Mouse (Mus musculus) forebrain, embryonic 13.5 days (tissue): ENCODE data around the gene Spock1. TPM values are rescaled to one million over a fixed set of nuclear protein-coding genes. Genes with fewer than 3 reads are reported as not detected.
A peak's percentile ranks its signal among the peaks of the same experiment; 100 is the strongest.

Experiments used
- ATAC-seq: fragments of 200-750 bp; cut with Nextera tagmentation; 2 replicates; pipeline ENCODE4 v1.8.0; 2017
- H3K27ac ChIP-seq: fragments of 300-500 bp; sonication (generic); 2 replicates; pipeline ENCODE4 v1.5.1; 2015; ENCODE audit warnings: inconsistent platforms, mild to moderate bottlenecking, moderate library complexity
- H3K27me3 ChIP-seq: fragments of 300-500 bp; sonication (generic); 2 replicates; pipeline ENCODE4 v1.6.1; 2015; ENCODE audit warnings: mild to moderate bottlenecking, inconsistent platforms
- H3K36me3 ChIP-seq: fragments of 300-500 bp; sonication (generic); 2 replicates; pipeline ENCODE4 v1.6.1; 2015; ENCODE audit warnings: mild to moderate bottlenecking, inconsistent platforms; ENCODE audit not compliant: poor library complexity, severe bottlenecking
- H3K4me1 ChIP-seq: fragments of 300-500 bp; sonication (generic); 2 replicates; pipeline ENCODE4 v1.6.1; 2015; ENCODE audit warnings: inconsistent platforms
- H3K4me2 ChIP-seq: fragments of 300-500 bp; sonication (generic); 2 replicates; pipeline ENCODE4 v1.6.1; 2015; ENCODE audit warnings: inconsistent platforms, mild to moderate bottlenecking, moderate library complexity
- H3K4me3 ChIP-seq: fragments of 300-500 bp; sonication (generic); 2 replicates; pipeline ENCODE4 v1.5.1; 2015; ENCODE audit warnings: mild to moderate bottlenecking, inconsistent platforms
- H3K9ac ChIP-seq: fragments of 300-500 bp; sonication (generic); 2 replicates; pipeline ENCODE4 v1.6.1; 2015; ENCODE audit warnings: mild to moderate bottlenecking, inconsistent platforms
- H3K9me3 ChIP-seq: fragments of 300-500 bp; sonication (generic); replicated peaks from 2 replicates; pipeline ENCODE4 v1.6.1; 2016; ENCODE audit warnings: inconsistent platforms
- WGBS: fragments of 180-500 bp; shearing (Covaris S2); methylation state at CpG from one replicate; pipeline ENCODE4 v1.1.7; 2015; 5-methylcytosine and 5-hydroxymethylcytosine counted together
- polyA plus RNA-seq: library from polyadenylated mRNA; unstranded; fragments of >200 nt; fragmentation: Nextera tagmentation; extraction: Ambion mirVana; gene quantifications from 2 replicates; pipeline ENCODE4 v1.2.1, GENCODE M21; 2015

The Spock1 gene
- polyA plus RNA-seq, 1 experiment from 2014 or later, result 13.2 TPM

DNA sequence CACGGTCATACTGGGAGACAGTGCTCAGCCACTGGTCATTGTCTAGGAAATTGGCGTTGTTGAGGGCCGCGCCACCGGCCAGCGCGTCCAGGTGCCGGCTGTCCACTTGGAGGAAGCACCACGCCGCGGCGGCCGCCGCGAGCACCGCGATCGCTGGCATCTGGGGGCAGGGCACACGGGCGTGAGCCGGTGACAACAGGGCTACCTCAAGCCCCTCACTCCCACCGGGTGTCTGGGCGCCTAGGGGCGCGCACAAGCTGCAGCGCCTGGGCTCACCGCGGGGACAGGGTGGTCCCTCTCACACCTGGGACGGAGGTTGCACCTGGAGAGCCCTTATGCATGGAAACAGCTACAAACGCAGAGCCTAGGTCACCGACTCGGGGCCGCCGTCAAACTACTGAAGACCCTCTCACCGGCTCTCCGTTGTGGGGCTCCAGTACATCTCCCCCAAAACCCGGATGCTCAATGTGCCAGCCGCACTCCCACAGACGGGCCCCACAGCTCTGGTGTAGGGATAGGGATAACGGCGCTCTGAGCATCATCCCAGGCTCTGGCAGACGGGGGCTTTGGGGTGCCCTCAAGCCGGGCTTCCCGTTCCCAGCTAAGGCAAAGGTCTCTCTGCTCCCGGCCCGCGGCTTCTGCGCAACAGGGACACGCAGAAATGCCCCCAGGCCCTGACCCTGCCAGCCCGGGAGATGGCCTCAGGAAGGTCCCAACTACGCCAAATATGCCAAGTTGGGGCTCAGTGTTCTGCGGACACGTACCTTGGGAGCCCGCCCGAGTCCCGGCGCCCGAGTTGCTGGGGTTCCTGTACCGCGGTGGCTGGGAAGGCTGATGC lies 485 bp downstream of the Spock1 start:
- H3K27ac ChIP-seq, result no peak overlapping the region
- ATAC-seq, result peak; percentile 87
- under 1% methylated on average over 60 of the region's 60 CpGs for WGBS
- peak overlapping the region; percentile 96 for H3K4me2 ChIP-seq
- H3K9ac ChIP-seq, result peak overlapping the region; percentile 73
- peak overlapping the region; percentile 58 for H3K4me3 ChIP-seq
- H3K9me3 ChIP-seq, result no peaks in the 10 kb centered on the region
- peaks cover 22% of the 10 kb centered on the region for H3K27me3 ChIP-seq
- no peaks in the 10 kb centered on the region for H3K36me3 ChIP-seq
- peaks cover 5% of the 10 kb centered on the region for H3K4me1 ChIP-seq

DNA sequence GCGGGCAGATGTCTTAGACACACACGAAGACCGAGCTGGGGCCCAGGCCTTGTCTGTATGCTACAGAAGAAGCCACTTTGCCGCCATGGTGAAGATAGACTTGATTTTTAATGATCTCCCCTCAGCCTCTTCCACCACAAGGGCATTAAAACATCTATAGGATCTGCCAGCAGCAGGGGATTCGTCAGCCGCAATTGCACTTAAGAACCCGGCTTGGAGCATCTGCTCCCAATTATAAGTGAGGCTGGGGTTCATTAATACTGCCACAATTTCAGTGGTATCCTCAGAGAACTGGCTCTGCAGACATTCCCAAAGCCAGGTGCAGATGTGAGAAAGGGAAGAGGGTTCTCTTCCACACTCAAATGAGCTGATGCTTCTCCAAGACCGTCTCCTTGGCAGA lies 13.5 kb downstream of the Spock1 start:
- H3K9ac ChIP-seq, result no peak overlapping the region
- no peak overlapping the region for H3K4me2 ChIP-seq
- no peaks in the 10 kb centered on the region for H3K27me3 ChIP-seq
- no peaks in the 10 kb centered on the region for H3K9me3 ChIP-seq
- H3K36me3 ChIP-seq, result no peaks in the 10 kb centered on the region
- 77% methylated on average over 8 of the region's 8 CpGs for WGBS
- no peak overlapping the region for H3K27ac ChIP-seq
- no peak overlapping the region for H3K4me3 ChIP-seq
- H3K4me1 ChIP-seq, result peaks cover 3% of the 10 kb centered on the region
- no peak for ATAC-seq

DNA sequence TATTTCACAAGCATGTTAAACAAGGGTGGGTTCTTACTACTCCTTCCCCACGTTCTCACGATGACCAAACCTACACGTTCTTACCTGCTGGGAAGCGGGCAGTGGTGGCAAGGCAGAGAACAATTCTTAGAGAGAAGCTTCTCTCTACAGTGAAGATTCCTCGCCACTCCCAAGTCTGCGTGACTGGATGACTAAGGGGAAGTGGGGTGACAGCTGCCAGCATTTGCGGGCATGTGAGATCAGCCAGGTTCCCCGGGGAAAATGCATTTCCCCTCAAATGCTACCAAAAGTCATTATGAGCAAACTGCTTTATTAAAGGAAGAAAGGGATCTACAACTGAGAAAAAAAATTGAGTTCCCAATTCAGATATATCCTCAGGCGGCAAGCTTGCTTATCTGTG lies 18.4 kb downstream of the Spock1 start:
- no peaks in the 10 kb centered on the region for H3K9me3 ChIP-seq
- WGBS, result 64% methylated on average over 9 of the region's 9 CpGs
- peaks cover 11% of the 10 kb centered on the region for H3K4me1 ChIP-seq
- H3K36me3 ChIP-seq, result no peaks in the 10 kb centered on the region
- no peak overlapping the region for H3K4me2 ChIP-seq
- ATAC-seq, result no peak
- H3K27ac ChIP-seq, result no peak overlapping the region
- H3K9ac ChIP-seq, result no peak overlapping the region
- H3K4me3 ChIP-seq, result no peak overlapping the region
- H3K27me3 ChIP-seq, result no peaks in the 10 kb centered on the region

DNA sequence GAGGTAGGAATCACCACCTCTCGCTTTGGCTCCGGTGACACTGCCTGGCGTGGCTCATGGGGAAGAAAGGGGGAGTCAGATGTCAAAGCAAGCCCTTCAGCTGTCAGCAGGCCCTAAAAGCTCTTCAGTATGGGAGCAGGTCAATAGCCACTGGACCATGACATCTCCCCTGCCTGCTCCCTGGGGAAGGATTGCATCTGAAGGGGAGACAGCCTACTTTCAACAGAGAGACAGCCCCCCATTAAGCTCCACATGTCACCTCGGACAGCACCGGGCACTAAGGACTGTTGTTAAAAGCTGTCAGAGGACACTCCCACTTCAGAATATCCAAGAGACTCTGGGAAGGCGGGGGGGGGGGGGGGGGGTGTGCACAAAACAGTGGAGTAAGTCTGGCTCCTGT lies 19.1 kb downstream of the Spock1 start:
- 10% methylated on average over 6 of the region's 6 CpGs for WGBS
- ATAC-seq, result no peak
- Histone ChIP-seq H3K4me1 (peaks cover 11% of the 10 kb centered on the region), H3K9me3 (no peaks in the 10 kb centered on the region), H3K27ac (no peak overlapping the region), H3K27me3 (no peaks in the 10 kb centered on the region), H3K9ac (no peak overlapping the region), H3K4me2 (no peak overlapping the region), H3K4me3 (no peak overlapping the region), H3K36me3 (no peaks in the 10 kb centered on the region)

DNA sequence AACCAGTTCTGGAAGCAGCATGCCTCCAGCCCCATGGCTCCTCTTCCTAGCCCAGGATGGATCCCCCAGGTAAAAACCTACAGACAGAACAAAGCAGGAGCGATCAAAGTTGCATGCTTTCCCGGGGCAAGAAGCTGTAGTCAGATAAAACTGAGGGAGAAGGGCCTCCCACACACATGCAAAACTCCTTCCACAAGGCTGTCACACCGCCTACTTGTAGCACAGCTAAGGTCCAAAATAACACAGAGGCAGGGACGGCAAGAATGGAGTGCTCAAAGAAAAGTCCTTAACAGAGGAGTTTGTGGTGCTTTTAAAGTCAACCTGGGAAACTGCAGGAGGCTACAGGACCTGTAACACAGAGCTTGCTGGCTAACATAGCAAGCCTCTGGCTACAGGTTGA lies 28.3 kb downstream of the Spock1 start:
- no peak overlapping the region for H3K4me2 ChIP-seq
- no peak for ATAC-seq
- no peaks in the 10 kb centered on the region for H3K36me3 ChIP-seq
- H3K27ac ChIP-seq, result no peak overlapping the region
- no peak overlapping the region for H3K4me3 ChIP-seq
- no peak overlapping the region for H3K9ac ChIP-seq
- 0 out of 2 replicates have a peak, but pooled peaks cover 2% of the 10 kb centered on the region for H3K4me1 ChIP-seq
- 35% methylated on average over 4 of the region's 4 CpGs for WGBS
- no peaks in the 10 kb centered on the region for H3K9me3 ChIP-seq
- peaks cover 6% of the 10 kb centered on the region; the same call in 1 of the 2 replicates for H3K27me3 ChIP-seq

DNA sequence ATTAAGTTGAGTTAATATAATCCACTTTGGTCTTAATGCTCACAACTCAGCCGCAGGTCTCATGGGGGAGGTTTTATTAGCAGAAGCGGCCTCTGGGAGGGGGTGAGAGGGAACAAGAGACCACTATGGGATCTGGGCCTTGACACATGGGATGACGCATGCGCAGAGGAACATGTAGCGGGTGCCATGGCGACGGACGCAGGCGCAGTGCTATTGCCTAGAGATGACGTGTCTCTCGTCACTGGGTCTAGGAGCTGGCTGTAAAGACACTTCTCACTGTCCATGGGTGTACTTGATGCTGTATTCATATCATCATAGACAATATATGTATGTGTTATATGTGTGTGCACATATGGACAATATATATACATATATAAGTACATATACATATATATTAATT lies 29.3 kb downstream of the Spock1 start:
- ATAC-seq, result no peak
- peaks cover 6% of the 10 kb centered on the region; the same call in 1 of the 2 replicates for H3K27me3 ChIP-seq
- no peaks in the 10 kb centered on the region for H3K36me3 ChIP-seq
- H3K4me3 ChIP-seq, result no peak overlapping the region
- 0 out of 2 replicates have a peak, but pooled peaks cover 2% of the 10 kb centered on the region for H3K4me1 ChIP-seq
- no peak overlapping the region for H3K4me2 ChIP-seq
- no peak overlapping the region for H3K27ac ChIP-seq
- 89% methylated on average over 11 of the region's 11 CpGs for WGBS
- no peak overlapping the region for H3K9ac ChIP-seq
- H3K9me3 ChIP-seq, result no peaks in the 10 kb centered on the region

DNA sequence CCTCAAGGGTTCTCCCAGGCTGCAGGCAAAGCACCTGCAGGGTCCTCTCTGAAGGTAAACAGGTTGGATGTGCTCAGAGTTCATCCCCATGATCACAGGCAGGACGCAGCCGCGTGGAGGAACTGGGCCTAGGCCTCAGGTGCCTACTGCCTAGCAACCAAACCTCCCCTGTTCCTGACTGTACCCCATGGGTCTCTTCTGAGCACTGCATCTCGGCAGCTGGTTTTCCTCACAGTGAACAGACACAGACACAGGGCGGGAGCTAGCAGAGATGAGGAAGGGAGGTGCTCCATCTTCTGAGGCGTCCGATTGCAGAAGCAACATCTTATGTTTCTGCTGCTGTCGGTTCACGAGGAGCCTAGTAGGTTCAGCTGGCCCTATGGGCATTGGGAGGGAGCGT lies 30.4 kb downstream of the Spock1 start:
- 88% methylated on average over 10 of the region's 10 CpGs for WGBS
- no peak overlapping the region for H3K4me3 ChIP-seq
- no peak overlapping the region for H3K4me2 ChIP-seq
- no peaks in the 10 kb centered on the region for H3K9me3 ChIP-seq
- no peak for ATAC-seq
- H3K36me3 ChIP-seq, result no peaks in the 10 kb centered on the region
- no peak overlapping the region for H3K27ac ChIP-seq
- 0 out of 2 replicates have a peak, but pooled peaks cover 2% of the 10 kb centered on the region for H3K4me1 ChIP-seq
- H3K9ac ChIP-seq, result no peak overlapping the region
- peaks cover 6% of the 10 kb centered on the region; the same call in 1 of the 2 replicates for H3K27me3 ChIP-seq

DNA sequence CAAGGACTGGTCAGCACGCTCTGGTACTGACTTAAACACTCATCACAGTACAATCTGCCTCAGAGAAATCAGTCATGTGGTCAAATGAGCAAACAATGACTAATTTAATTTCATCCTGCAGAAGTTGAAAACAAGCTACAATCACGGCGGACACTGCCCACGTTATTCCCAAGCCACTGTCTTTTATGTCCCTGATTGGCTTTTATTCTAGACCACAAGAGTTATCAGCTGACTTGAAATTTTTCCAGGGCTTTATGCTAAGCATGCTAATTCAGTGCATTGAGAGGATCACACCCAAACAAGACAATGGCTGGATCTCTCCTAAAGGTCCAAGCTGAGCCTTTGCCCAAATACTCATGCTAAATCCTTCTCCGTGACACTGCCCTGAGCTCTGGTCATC lies 31.2 kb downstream of the Spock1 start:
- Histone ChIP-seq H3K36me3 (no peaks in the 10 kb centered on the region), H3K27ac (no peak overlapping the region), H3K4me2 (no peak overlapping the region), H3K4me1 (0 out of 2 replicates have a peak, but pooled peaks cover 2% of the 10 kb centered on the region), H3K4me3 (no peak overlapping the region), H3K27me3 (no peaks in the 10 kb centered on the region; the same call in 1 of the 2 replicates), H3K9ac (no peak overlapping the region), H3K9me3 (no peaks in the 10 kb centered on the region)
- ATAC-seq, result no peak
- 69% methylated on average over 5 of the region's 5 CpGs for WGBS

DNA sequence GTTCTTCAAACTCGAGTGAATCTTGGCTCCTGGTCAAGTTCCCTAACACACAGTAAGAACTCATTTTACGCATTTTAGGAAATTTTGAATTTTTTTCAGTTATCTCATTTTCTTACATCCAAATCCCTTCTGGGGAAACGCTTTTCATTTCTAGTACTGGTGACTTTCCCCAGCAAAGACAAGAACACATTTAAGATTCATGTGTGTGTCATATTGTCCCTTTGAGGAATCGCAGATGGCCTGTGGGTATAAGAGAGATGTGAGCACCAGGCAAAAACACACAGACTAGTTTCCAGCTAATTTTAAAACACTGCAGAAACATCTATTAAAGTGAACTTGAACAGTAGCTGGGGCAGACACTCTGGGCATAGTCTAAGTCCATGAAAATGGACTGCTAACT lies 38.1 kb downstream of the Spock1 start:
- Histone ChIP-seq H3K36me3 (no peaks in the 10 kb centered on the region), H3K27me3 (no peaks in the 10 kb centered on the region), H3K4me2 (no peak overlapping the region), H3K9ac (no peak overlapping the region), H3K4me3 (no peak overlapping the region), H3K9me3 (no peaks in the 10 kb centered on the region), H3K4me1 (no peaks in the 10 kb centered on the region), H3K27ac (no peak overlapping the region)
- no peak for ATAC-seq
- WGBS, result 94% methylated on average over 4 of the region's 4 CpGs

DNA sequence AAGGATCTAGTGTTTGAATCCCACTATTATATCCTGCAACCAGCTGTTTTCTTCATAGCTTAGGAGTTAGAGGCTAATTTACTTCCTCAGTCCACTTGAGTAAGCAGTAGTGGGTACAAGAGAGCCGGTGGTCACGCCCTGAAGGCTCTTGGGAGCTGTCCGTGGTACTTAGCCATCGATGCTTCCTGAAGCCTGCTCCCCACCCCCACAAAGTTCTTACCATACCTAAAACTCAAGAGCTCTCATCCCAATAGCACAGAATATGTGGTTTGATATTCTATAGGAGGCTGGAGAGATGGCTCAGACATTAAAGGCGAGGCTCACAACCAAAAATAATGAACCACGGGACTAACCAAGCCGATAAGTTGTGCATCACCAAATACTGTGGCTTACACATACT lies 40.5 kb downstream of the Spock1 start:
- ATAC-seq, result no peak
- no peak overlapping the region for H3K9ac ChIP-seq
- H3K27me3 ChIP-seq, result no peaks in the 10 kb centered on the region
- H3K36me3 ChIP-seq, result no peaks in the 10 kb centered on the region
- no peak overlapping the region for H3K4me3 ChIP-seq
- WGBS, result 67% methylated on average over 7 of the region's 7 CpGs
- H3K27ac ChIP-seq, result no peak overlapping the region
- no peak overlapping the region for H3K4me2 ChIP-seq
- no peaks in the 10 kb centered on the region for H3K4me1 ChIP-seq
- no peaks in the 10 kb centered on the region for H3K9me3 ChIP-seq

DNA sequence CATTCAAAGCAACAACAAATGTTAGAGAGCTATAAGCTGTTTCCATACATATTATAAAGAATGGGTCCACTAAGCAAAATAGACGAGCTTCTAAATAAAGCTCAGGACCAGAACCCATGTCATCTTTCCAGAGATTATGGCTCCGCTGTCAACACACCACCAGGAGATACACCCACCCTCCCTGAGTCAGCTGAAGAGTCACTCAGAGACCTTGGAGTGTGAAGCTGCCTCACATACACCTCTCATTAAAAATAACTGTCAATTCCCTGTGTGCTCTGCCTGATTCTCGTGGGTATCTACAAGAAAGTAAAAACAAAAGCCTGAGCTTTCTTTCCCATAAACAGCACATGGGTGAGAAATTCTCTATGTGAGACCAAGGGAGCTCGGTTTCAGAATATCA lies 43.1 kb downstream of the Spock1 start:
- no peak overlapping the region for H3K27ac ChIP-seq
- WGBS, result 76% methylated on average over 4 of the region's 4 CpGs
- H3K4me3 ChIP-seq, result no peak overlapping the region
- H3K4me2 ChIP-seq, result no peak overlapping the region
- H3K4me1 ChIP-seq, result no peaks in the 10 kb centered on the region
- ATAC-seq, result no peak
- H3K9me3 ChIP-seq, result no peaks in the 10 kb centered on the region
- no peak overlapping the region for H3K9ac ChIP-seq
- H3K27me3 ChIP-seq, result no peaks in the 10 kb centered on the region
- no peaks in the 10 kb centered on the region for H3K36me3 ChIP-seq

DNA sequence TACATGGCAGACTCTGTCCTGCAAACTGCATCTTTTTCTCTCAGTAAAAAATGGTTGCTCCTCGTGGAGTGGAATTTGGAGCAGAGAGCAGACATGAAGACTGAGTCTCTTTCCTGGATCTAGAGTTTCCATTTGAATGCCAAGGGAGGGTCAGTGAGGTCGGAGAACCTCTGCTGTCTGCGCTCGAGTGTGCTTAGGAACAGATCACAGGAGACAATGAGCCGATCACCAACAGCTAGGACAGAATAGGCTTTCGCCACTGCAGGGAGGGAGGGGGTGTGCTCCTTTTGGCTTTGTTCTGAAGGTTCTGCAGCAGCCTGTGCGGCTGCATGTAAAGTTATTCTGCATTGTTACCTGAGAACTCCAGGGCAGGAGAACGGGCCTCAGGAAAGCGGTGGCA lies 49.6 kb downstream of the Spock1 start:
- Histone ChIP-seq H3K9ac (no peak overlapping the region), H3K27me3 (no peaks in the 10 kb centered on the region), H3K36me3 (no peaks in the 10 kb centered on the region), H3K9me3 (no peaks in the 10 kb centered on the region), H3K27ac (no peak overlapping the region), H3K4me1 (no peaks in the 10 kb centered on the region), H3K4me2 (no peak overlapping the region), H3K4me3 (no peak overlapping the region)
- no peak for ATAC-seq
- WGBS, result 21% methylated on average over 9 of the region's 9 CpGs

DNA sequence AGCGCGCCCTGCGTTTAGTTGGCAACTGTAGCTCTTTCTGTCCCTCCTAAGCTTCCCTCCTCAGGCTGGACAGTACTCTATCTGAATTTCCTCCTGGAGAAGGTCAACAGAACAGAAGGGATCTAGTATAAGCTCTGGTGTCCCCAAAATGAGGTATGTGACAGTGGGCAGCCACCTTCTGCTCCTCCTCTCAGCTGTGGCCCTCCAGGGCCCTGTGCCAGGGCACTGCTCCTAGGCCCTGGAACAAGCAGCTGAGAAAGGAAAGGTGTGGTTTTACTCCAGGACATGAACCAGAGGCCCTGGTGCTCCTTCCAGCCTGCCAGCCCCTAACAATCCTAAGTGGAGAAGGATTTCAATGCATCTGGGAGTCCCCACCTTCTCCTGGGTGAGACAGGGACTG lies 51.1 kb downstream of the Spock1 start:
- H3K4me3 ChIP-seq, result no peak overlapping the region
- no peaks in the 10 kb centered on the region for H3K27me3 ChIP-seq
- H3K27ac ChIP-seq, result no peak overlapping the region
- H3K36me3 ChIP-seq, result no peaks in the 10 kb centered on the region
- H3K4me2 ChIP-seq, result no peak overlapping the region
- 94% methylated on average over 3 of the region's 3 CpGs for WGBS
- no peak for ATAC-seq
- H3K9me3 ChIP-seq, result no peaks in the 10 kb centered on the region
- H3K4me1 ChIP-seq, result no peaks in the 10 kb centered on the region
- no peak overlapping the region for H3K9ac ChIP-seq
